Mouse (Mus musculus) heart, embryonic 12.5 days (tissue): ENCODE measurements around the gene Prss44. TPM values are rescaled to one million over a fixed set of nuclear protein-coding genes. Genes with fewer than 3 reads are reported as not detected.
"Not testable (repeated sequence)": the region's sequence is repeated elsewhere in the genome, so short reads cannot be mapped to it uniquely, and the experiment has no call there.

ENCODE experiments used
- ATAC-seq: fragments of 200-750 bp; cut with Nextera tagmentation; 2 replicates; pipeline ENCODE4 v1.8.0; 2017; ENCODE audit warnings: moderate TSS enrichment, moderate library complexity; ENCODE audit not compliant: insufficient number of reproducible peaks, low FRiP score
- H3K27ac ChIP-seq: fragments of 300-500 bp; sonication (generic); 2 replicates; pipeline ENCODE4 v1.5.1; 2016; ENCODE audit warnings: mild to moderate bottlenecking, moderate library complexity; ENCODE audit not compliant: poor library complexity, severe bottlenecking
- H3K27me3 ChIP-seq: fragments of 300-500 bp; sonication (generic); replicated peaks from 2 replicates; pipeline ENCODE4 v1.6.1; 2016; ENCODE audit warnings: mild to moderate bottlenecking, moderate library complexity
- H3K36me3 ChIP-seq: fragments of 300-500 bp; sonication (generic); 2 replicates; pipeline ENCODE4 v1.6.1; 2016; ENCODE audit warnings: mild to moderate bottlenecking, moderate library complexity
- H3K4me1 ChIP-seq: fragments of 300-500 bp; sonication (generic); replicated peaks from 2 replicates; pipeline ENCODE4 v1.6.1; 2016; ENCODE audit warnings: mild to moderate bottlenecking
- H3K4me2 ChIP-seq: fragments of 300-500 bp; sonication (generic); 2 replicates; pipeline ENCODE4 v1.6.1; 2016; ENCODE audit warnings: mild to moderate bottlenecking, moderate library complexity
- H3K4me3 ChIP-seq: fragments of 300-500 bp; sonication (generic); 2 replicates; pipeline ENCODE4 v1.5.1; 2016; ENCODE audit warnings: mild to moderate bottlenecking
- H3K9ac ChIP-seq: fragments of 300-500 bp; sonication (generic); 2 replicates; pipeline ENCODE4 v1.6.1; 2016; ENCODE audit warnings: mild to moderate bottlenecking, moderate library complexity
- H3K9me3 ChIP-seq: fragments of 300-500 bp; sonication (generic); replicated peaks from 2 replicates; pipeline ENCODE4 v1.6.1; 2016; ENCODE audit warnings: mild to moderate bottlenecking, moderate library complexity
- WGBS: fragments of 180-500 bp; shearing (Covaris S2); methylation state at CpG from one replicate; pipeline ENCODE4 v1.1.7; 2016; 5-methylcytosine and 5-hydroxymethylcytosine counted together
- polyA plus RNA-seq: library from polyadenylated mRNA; unstranded; fragments of >200 nt; fragmentation: Nextera tagmentation; extraction: Ambion mirVana; gene quantifications from 2 replicates; pipeline ENCODE4 v1.2.1, GENCODE M21; 2016

Prss44 gene
- polyA plus RNA-seq, 1 experiment from 2014 or later: not detected

GRCm38 (mm10) chr9:110788169-110788568, 25.6 kb upstream of the Prss44 start:
- ATAC-seq: no peak
- Histone ChIP-seq H3K4me1 (no peaks in the 10 kb centered on the region), H3K4me3 (no peak overlapping the region), H3K27me3 (no peaks in the 10 kb centered on the region), H3K9me3 (peaks cover 5% of the 10 kb centered on the region), H3K27ac (no peak overlapping the region), H3K36me3 (no peaks in the 10 kb centered on the region), H3K4me2 (no peak overlapping the region), H3K9ac (no peak overlapping the region)
- 86% methylated on average over 3 of the region's 3 CpGs for WGBS

- H3K4me3 ChIP-seq: no peak overlapping the region
- ATAC-seq: no peak
- no peak overlapping the region for H3K9ac ChIP-seq
- H3K4me2 ChIP-seq: no peak overlapping the region
- H3K27ac ChIP-seq: no peak overlapping the region
- H3K36me3 ChIP-seq: no peaks in the 10 kb centered on the region
- H3K27me3 ChIP-seq: no peaks in the 10 kb centered on the region
- no peaks in the 10 kb centered on the region for H3K4me1 ChIP-seq
- 64% methylated on average over 4 of the region's 4 CpGs for WGBS
- H3K9me3 ChIP-seq: peaks cover 5% of the 10 kb centered on the region
Measured at GRCm38 (mm10) chr9:110790462-110790861, 23.3 kb upstream of the Prss44 start.

- Histone ChIP-seq H3K4me2 (no peak overlapping the region), H3K27ac (no peak overlapping the region), H3K36me3 (no peaks in the 10 kb centered on the region), H3K27me3 (no peaks in the 10 kb centered on the region), H3K9me3 (no peaks in the 10 kb centered on the region), H3K9ac (no peak overlapping the region), H3K4me3 (no peak overlapping the region), H3K4me1 (no peaks in the 10 kb centered on the region)
- WGBS: 79% methylated on average over 10 of the region's 10 CpGs
- no peak for ATAC-seq
Measured at GRCm38 (mm10) chr9:110797013-110797412, 16.8 kb upstream of the Prss44 start.

GRCm38 (mm10) chr9:110797866-110798265, 15.9 kb upstream of the Prss44 start, which contains the start of gene Prss42:
Prss42 (plus strand) TSS chr9:110798166.
- no peak for ATAC-seq
- Histone ChIP-seq H3K4me1 (no peaks in the 10 kb centered on the region; the same call in 1 of the 2 replicates), H3K9me3 (no peaks in the 10 kb centered on the region), H3K27ac (no peak within 1 kb of the TSS), H3K36me3 (no peaks in the 10 kb centered on the region), H3K27me3 (no peaks in the 10 kb centered on the region), H3K9ac (no peak within 1 kb of the TSS), H3K4me2 (no peak within 1 kb of the TSS), H3K4me3 (no peak within 1 kb of the TSS)
- 85% methylated on average over 14 of the region's 14 CpGs for WGBS

- ATAC-seq: no peak
- Histone ChIP-seq H3K9me3 (no peaks in the 10 kb centered on the region), H3K4me3 (no peak overlapping the region), H3K27ac (no peak overlapping the region), H3K27me3 (no peaks in the 10 kb centered on the region), H3K9ac (no peak overlapping the region), H3K4me1 (no peaks in the 10 kb centered on the region; the same call in 1 of the 2 replicates), H3K4me2 (no peak overlapping the region), H3K36me3 (no peaks in the 10 kb centered on the region)
- WGBS: 81% methylated on average over 8 of the region's 8 CpGs
Measured at GRCm38 (mm10) chr9:110800834-110801479, 12.8 kb upstream of the Prss44 start.

- Histone ChIP-seq H3K9ac (no peak overlapping the region), H3K4me3 (no peak overlapping the region), H3K27me3 (no peaks in the 10 kb centered on the region), H3K36me3 (no peaks in the 10 kb centered on the region), H3K9me3 (no peaks in the 10 kb centered on the region), H3K4me1 (no peaks in the 10 kb centered on the region; the same call in 1 of the 2 replicates), H3K4me2 (no peak overlapping the region), H3K27ac (no peak overlapping the region)
- no peak for ATAC-seq
- WGBS: 67% methylated on average over 4 of the region's 4 CpGs
Measured at GRCm38 (mm10) chr9:110803294-110803693, 10.5 kb upstream of the Prss44 start.

- H3K9me3 ChIP-seq: no peaks in the 10 kb centered on the region
- H3K36me3 ChIP-seq: no peaks in the 10 kb centered on the region
- no peak overlapping the region for H3K27ac ChIP-seq
- no peak for ATAC-seq
- H3K9ac ChIP-seq: no peak overlapping the region
- H3K4me1 ChIP-seq: no peaks in the 10 kb centered on the region
- 78% methylated on average over 4 of the region's 4 CpGs for WGBS
- H3K4me3 ChIP-seq: no peak overlapping the region
- H3K4me2 ChIP-seq: no peak overlapping the region
- peaks cover 14% of the 10 kb centered on the region for H3K27me3 ChIP-seq
Measured at GRCm38 (mm10) chr9:110810051-110810450, 3.7 kb upstream of the Prss44 start.

- ATAC-seq, H3K36me3 ChIP-seq, H3K9ac ChIP-seq, H3K4me3 ChIP-seq, H3K9me3 ChIP-seq, H3K4me1 ChIP-seq, H3K4me2 ChIP-seq, H3K27ac ChIP-seq: not testable (repeated sequence)
- H3K27me3 ChIP-seq: peaks cover 18% of the 10 kb centered on the region; the same call in 1 of the 2 replicates
Measured at GRCm38 (mm10) chr9:110820546-110820945, 6.8 kb downstream of the Prss44 start.

GRCm38 (mm10) chr9:110821436-110821835, 7.6 kb downstream of the Prss44 start:
- no peaks in the 10 kb centered on the region for H3K9me3 ChIP-seq
- 78% methylated on average over 7 of the region's 7 CpGs for WGBS
- no peak for ATAC-seq

GRCm38 (mm10) chr9:110825426-110825825, 11.6 kb downstream of the Prss44 start:
- Histone ChIP-seq H3K4me2 (no peak overlapping the region), H3K27me3 (peaks cover 22% of the 10 kb centered on the region), H3K27ac (no peak overlapping the region), H3K9me3 (no peaks in the 10 kb centered on the region), H3K4me1 (no peaks in the 10 kb centered on the region), H3K9ac (no peak overlapping the region), H3K36me3 (no peaks in the 10 kb centered on the region), H3K4me3 (no peak overlapping the region)
- no peak for ATAC-seq
- 67% methylated on average over 4 of the region's 4 CpGs for WGBS

More at GRCm38 (mm10) chr9:110821436-110821835, 7.6 kb downstream of the Prss44 start:
- no peaks in the 10 kb centered on the region for H3K36me3 ChIP-seq
- no peak overlapping the region for H3K4me2 ChIP-seq
- H3K4me1 ChIP-seq: no peaks in the 10 kb centered on the region
- no peak overlapping the region for H3K4me3 ChIP-seq
- peaks cover 18% of the 10 kb centered on the region; the same call in 1 of the 2 replicates for H3K27me3 ChIP-seq
- no peak overlapping the region for H3K27ac ChIP-seq
- no peak overlapping the region for H3K9ac ChIP-seq

- Histone ChIP-seq H3K9ac (no peak overlapping the region), H3K27me3 (peaks cover 22% of the 10 kb centered on the region), H3K4me3 (no peak overlapping the region), H3K27ac (no peak overlapping the region), H3K36me3 (no peaks in the 10 kb centered on the region), H3K4me2 (no peak overlapping the region), H3K9me3 (no peaks in the 10 kb centered on the region), H3K4me1 (no peaks in the 10 kb centered on the region)
- 70% methylated on average over 7 of the region's 7 CpGs for WGBS
- no peak for ATAC-seq
Measured at GRCm38 (mm10) chr9:110825832-110826231, 12.0 kb downstream of the Prss44 start.

GRCm38 (mm10) chr9:110826390-110826789, 12.6 kb downstream of the Prss44 start, which contains the start of gene Prss43:
Prss43 (plus strand) TSS chr9:110826690.
- no peak within 1 kb of the TSS for H3K27ac ChIP-seq
- no peak for ATAC-seq
- H3K36me3 ChIP-seq: no peaks in the 10 kb centered on the region
- no peaks in the 10 kb centered on the region for H3K4me1 ChIP-seq
- H3K4me3 ChIP-seq: no peak within 1 kb of the TSS
- no peak within 1 kb of the TSS for H3K4me2 ChIP-seq
- WGBS: 73% methylated on average over 3 of the region's 3 CpGs
- no peak within 1 kb of the TSS for H3K9ac ChIP-seq
- no peaks in the 10 kb centered on the region for H3K9me3 ChIP-seq
- H3K27me3 ChIP-seq: peaks cover 22% of the 10 kb centered on the region
